Mouse (Mus musculus) stomach, embryonic 15.5 days (tissue): Measurements from ENCODE around the gene Irx5. TPM values are rescaled to one million over a fixed set of nuclear protein-coding genes. Genes with fewer than 3 reads are reported as not detected.

ENCODE experiments used
- ATAC-seq: fragments of 200-750 bp; cut with Nextera tagmentation; 2 replicates; pipeline ENCODE4 v1.8.0; 2017; ENCODE audit warnings: low read depth, moderate number of reproducible peaks, moderate TSS enrichment; ENCODE audit not compliant: insufficient read depth, low FRiP score
- H3K27ac ChIP-seq: fragments of 300-500 bp; sonication (generic); 2 replicates; pipeline ENCODE4 v1.5.1; 2015; ENCODE audit warnings: mild to moderate bottlenecking, inconsistent platforms
- H3K27me3 ChIP-seq: fragments of 300-500 bp; sonication (generic); replicated peaks from 2 replicates; pipeline ENCODE4 v1.6.1; 2015; ENCODE audit warnings: inconsistent platforms
- H3K36me3 ChIP-seq: fragments of 300-500 bp; sonication (generic); 2 replicates; pipeline ENCODE4 v1.6.1; 2015; ENCODE audit warnings: inconsistent platforms
- H3K4me1 ChIP-seq: fragments of 300-500 bp; sonication (generic); 2 replicates; pipeline ENCODE4 v1.6.1; 2015; ENCODE audit warnings: inconsistent platforms
- H3K4me2 ChIP-seq: fragments of 300-500 bp; sonication (generic); 2 replicates; pipeline ENCODE4 v1.6.1; 2015; ENCODE audit warnings: mild to moderate bottlenecking, inconsistent platforms
- H3K4me3 ChIP-seq: fragments of 300-500 bp; sonication (generic); replicated peaks from 2 replicates; pipeline ENCODE4 v1.5.1; 2015; ENCODE audit warnings: inconsistent platforms
- H3K9ac ChIP-seq: fragments of 300-500 bp; sonication (generic); 2 replicates; pipeline ENCODE4 v1.6.1; 2015; ENCODE audit warnings: inconsistent platforms
- H3K9me3 ChIP-seq: fragments of 300-500 bp; sonication (generic); 2 replicates; pipeline ENCODE4 v1.6.1; 2016; ENCODE audit warnings: inconsistent platforms
- WGBS: fragments of 180-500 bp; shearing (Covaris S2); methylation state at CpG from one replicate; pipeline ENCODE4 v1.1.7; 2015; 5-methylcytosine and 5-hydroxymethylcytosine counted together
- polyA plus RNA-seq: library from polyadenylated mRNA; unstranded; fragments of >200 nt; fragmentation: Nextera tagmentation; extraction: Ambion mirVana; gene quantifications from 2 replicates; pipeline ENCODE4 v1.2.1, GENCODE M21; 2015

The Irx5 gene
- 1.7 and 3.5 TPM in 2 replicates for polyA plus RNA-seq

- peak within 1 kb of the TSS; percentile 1; the same call in 1 of the 2 replicates for H3K9ac ChIP-seq
- WGBS, result under 1% methylated on average over 42 of the region's 47 CpGs
- peak; percentile 31; the same call in 1 of the 2 replicates for ATAC-seq
- H3K36me3 ChIP-seq, result no peaks in the 10 kb centered on the region
- H3K4me3 ChIP-seq, result peak within 1 kb of the TSS; percentile 76
- peaks cover 80% of the 10 kb centered on the region for H3K27me3 ChIP-seq
- H3K9me3 ChIP-seq, result no peaks in the 10 kb centered on the region
- H3K4me2 ChIP-seq, result peak within 1 kb of the TSS; percentile 75
- H3K4me1 ChIP-seq, result peaks cover 37% of the 10 kb centered on the region
- H3K27ac ChIP-seq, result peak within 1 kb of the TSS; percentile 74
Measured at GRCm38 (mm10) chr8:92357398-92357981, at the start of gene Irx5. Gene Irx5, plus strand, starts transcription at chr8:92357625.

- H3K27ac ChIP-seq, result no peak overlapping the region
- 22% methylated on average over 7 of the region's 7 CpGs for WGBS
- H3K9me3 ChIP-seq, result no peaks in the 10 kb centered on the region
- H3K4me2 ChIP-seq, result no peak overlapping the region
- no peaks in the 10 kb centered on the region for H3K4me1 ChIP-seq
- no peaks in the 10 kb centered on the region; the same call in 1 of the 2 replicates for H3K27me3 ChIP-seq
- no peak overlapping the region for H3K4me3 ChIP-seq
- no peaks in the 10 kb centered on the region for H3K36me3 ChIP-seq
- no peak overlapping the region for H3K9ac ChIP-seq
- ATAC-seq, result no peak
Measured at GRCm38 (mm10) chr8:92312178-92312577, 45.2 kb upstream of the Irx5 start.

- Histone ChIP-seq H3K4me1 (no peaks in the 10 kb centered on the region), H3K27me3 (no peaks in the 10 kb centered on the region; the same call in 1 of the 2 replicates), H3K4me2 (no peak overlapping the region), H3K36me3 (no peaks in the 10 kb centered on the region), H3K9me3 (no peaks in the 10 kb centered on the region), H3K9ac (no peak overlapping the region), H3K4me3 (no peak overlapping the region), H3K27ac (no peak overlapping the region)
- WGBS, result 70% methylated on average over 3 of the region's 3 CpGs
- no peak for ATAC-seq
Measured at GRCm38 (mm10) chr8:92313707-92314106, 43.7 kb upstream of the Irx5 start.

- H3K27ac ChIP-seq, result no peak overlapping the region
- H3K27me3 ChIP-seq, result no peaks in the 10 kb centered on the region
- no peak overlapping the region for H3K9ac ChIP-seq
- no peak overlapping the region for H3K4me2 ChIP-seq
- WGBS, result 83% methylated on average over 7 of the region's 7 CpGs
- no peaks in the 10 kb centered on the region for H3K9me3 ChIP-seq
- H3K4me3 ChIP-seq, result no peak overlapping the region
- ATAC-seq, result no peak
- no peaks in the 10 kb centered on the region for H3K36me3 ChIP-seq
- H3K4me1 ChIP-seq, result no peaks in the 10 kb centered on the region
Measured at GRCm38 (mm10) chr8:92323751-92324150, 33.7 kb upstream of the Irx5 start.

- Histone ChIP-seq H3K36me3 (no peaks in the 10 kb centered on the region), H3K27ac (no peak overlapping the region), H3K4me2 (no peak overlapping the region), H3K9me3 (no peaks in the 10 kb centered on the region), H3K4me1 (no peaks in the 10 kb centered on the region), H3K27me3 (no peaks in the 10 kb centered on the region), H3K9ac (no peak overlapping the region), H3K4me3 (no peak overlapping the region)
- ATAC-seq, result no peak
- 94% methylated on average over 2 of the region's 2 CpGs for WGBS
Measured at GRCm38 (mm10) chr8:92327176-92327575, 30.2 kb upstream of the Irx5 start.

GRCm38 (mm10) chr8:92329273-92329672 is 28.2 kb upstream of the Irx5 start:
- no peak overlapping the region for H3K4me2 ChIP-seq
- no peaks in the 10 kb centered on the region for H3K9me3 ChIP-seq
- no peaks in the 10 kb centered on the region for H3K4me1 ChIP-seq
- H3K27ac ChIP-seq, result no peak overlapping the region
- no peak for ATAC-seq
- H3K27me3 ChIP-seq, result no peaks in the 10 kb centered on the region
- H3K4me3 ChIP-seq, result no peak overlapping the region
- H3K36me3 ChIP-seq, result no peaks in the 10 kb centered on the region
- no peak overlapping the region for H3K9ac ChIP-seq
- 60% methylated on average over 4 of the region's 4 CpGs for WGBS

- Histone ChIP-seq H3K4me3 (no peak overlapping the region), H3K9me3 (no peaks in the 10 kb centered on the region), H3K4me2 (no peak overlapping the region), H3K27ac (no peak overlapping the region), H3K36me3 (no peaks in the 10 kb centered on the region), H3K4me1 (no peaks in the 10 kb centered on the region), H3K27me3 (no peaks in the 10 kb centered on the region), H3K9ac (no peak overlapping the region)
- no peak for ATAC-seq
- WGBS, result 85% methylated on average over 3 of the region's 3 CpGs
Measured at GRCm38 (mm10) chr8:92331811-92332210, 25.6 kb upstream of the Irx5 start.

- H3K4me3 ChIP-seq, result no peak overlapping the region
- 87% methylated on average over 8 of the region's 8 CpGs for WGBS
- H3K4me1 ChIP-seq, result no peaks in the 10 kb centered on the region
- no peak overlapping the region for H3K27ac ChIP-seq
- no peak for ATAC-seq
- H3K9ac ChIP-seq, result no peak overlapping the region
- no peak overlapping the region for H3K4me2 ChIP-seq
- no peaks in the 10 kb centered on the region for H3K27me3 ChIP-seq
- H3K36me3 ChIP-seq, result no peaks in the 10 kb centered on the region
- no peaks in the 10 kb centered on the region for H3K9me3 ChIP-seq
Measured at GRCm38 (mm10) chr8:92333406-92333805, 24.0 kb upstream of the Irx5 start.

GRCm38 (mm10) chr8:92335079-92335478 is 22.3 kb upstream of the Irx5 start:
- Histone ChIP-seq H3K4me3 (no peak overlapping the region), H3K4me2 (no peak overlapping the region), H3K9me3 (no peaks in the 10 kb centered on the region), H3K4me1 (no peaks in the 10 kb centered on the region), H3K36me3 (no peaks in the 10 kb centered on the region), H3K27ac (no peak overlapping the region), H3K9ac (no peak overlapping the region), H3K27me3 (no peaks in the 10 kb centered on the region)
- 81% methylated on average over 7 of the region's 7 CpGs for WGBS
- ATAC-seq, result no peak

GRCm38 (mm10) chr8:92336041-92336440 is 21.4 kb upstream of the Irx5 start:
- H3K27me3 ChIP-seq, result no peaks in the 10 kb centered on the region
- no peak overlapping the region for H3K27ac ChIP-seq
- no peak overlapping the region for H3K4me3 ChIP-seq
- H3K9ac ChIP-seq, result no peak overlapping the region
- WGBS, result 44% methylated on average over 6 of the region's 6 CpGs
- no peak for ATAC-seq
- H3K36me3 ChIP-seq, result no peaks in the 10 kb centered on the region
- H3K9me3 ChIP-seq, result no peaks in the 10 kb centered on the region
- no peak overlapping the region for H3K4me2 ChIP-seq
- H3K4me1 ChIP-seq, result no peaks in the 10 kb centered on the region

- H3K9me3 ChIP-seq, result no peaks in the 10 kb centered on the region
- no peak for ATAC-seq
- H3K27me3 ChIP-seq, result no peaks in the 10 kb centered on the region
- H3K4me2 ChIP-seq, result no peak overlapping the region
- H3K4me3 ChIP-seq, result no peak overlapping the region
- 80% methylated on average over 4 of the region's 4 CpGs for WGBS
- no peak overlapping the region for H3K9ac ChIP-seq
- H3K4me1 ChIP-seq, result no peaks in the 10 kb centered on the region
- H3K27ac ChIP-seq, result no peak overlapping the region
- H3K36me3 ChIP-seq, result no peaks in the 10 kb centered on the region
Measured at GRCm38 (mm10) chr8:92343544-92343943, 13.9 kb upstream of the Irx5 start.

- Histone ChIP-seq H3K9ac (no peak overlapping the region), H3K4me2 (no peak overlapping the region), H3K27me3 (peaks cover 30% of the 10 kb centered on the region), H3K9me3 (no peaks in the 10 kb centered on the region), H3K27ac (no peak overlapping the region), H3K4me3 (no peak overlapping the region), H3K36me3 (no peaks in the 10 kb centered on the region), H3K4me1 (0 out of 2 replicates have a peak, but pooled peaks cover 2% of the 10 kb centered on the region)
- no peak for ATAC-seq
- 81% methylated on average over 11 of the region's 11 CpGs for WGBS
Measured at GRCm38 (mm10) chr8:92349898-92350486, 7.4 kb upstream of the Irx5 start.
